Mouse (Mus musculus): ENCODE measurements around the gene Rasgef1b. TPM values are rescaled to one million over a fixed set of nuclear protein-coding genes. Genes with fewer than 3 reads are reported as not detected.

Rasgef1b gene
- total and polyA plus RNA-seq, 3 experiments, result 0.17 to 0.26 (median 0.21) TPM

DNA sequence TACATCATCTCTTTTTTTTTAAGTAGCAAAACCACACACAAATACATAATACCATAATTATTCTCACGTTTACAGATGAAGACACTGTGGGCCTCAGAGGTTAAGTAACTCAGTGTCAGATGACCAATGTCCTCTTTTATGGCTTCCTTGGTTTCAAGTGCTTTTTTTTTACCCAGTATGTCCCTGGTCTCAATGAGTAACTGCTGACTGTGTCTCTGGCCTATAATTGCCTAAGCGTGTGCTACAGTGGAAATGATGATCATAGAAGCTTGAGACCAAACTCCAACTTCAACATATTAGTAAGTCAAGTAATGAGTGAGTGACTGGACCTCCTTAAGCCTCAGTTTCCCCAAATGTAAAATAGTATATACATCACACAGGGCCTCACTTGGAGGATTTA is 347.2 kb downstream of the Rasgef1b start:
- in situ Hi-C loops (cut with MboI; ENCODE audit: low pct_ligation_motif_present, low pct_unique_long_range_greater_than_20kb, low sequenced_read_pairs) (no loop called here), dilution Hi-C loops (cut with MboI; ENCODE audit: extremely low pct_ligation_motif_present, extremely low pct_unique_long_range_greater_than_20kb, low sequenced_read_pairs) (no loop called here)
- no peak for TF ChIP-seq CHD1 (IDR thresholded peaks at IDR 0.05; ENCODE audit: low read depth, low read length)
- no peak for TF ChIP-seq CTCF (conservative IDR thresholded peaks at IDR 0.05 in 1 of 2, IDR thresholded peaks at IDR 0.05 in 1 of 2; ENCODE audit: low read depth in 2 of 2, low read length in 2 of 2)
- no peak for TF ChIP-seq ZNF384 (IDR thresholded peaks at IDR 0.05; ENCODE audit: low read depth, low read length)
- TF ChIP-seq USF1 (IDR thresholded peaks at IDR 0.05; ENCODE audit: low read depth, low read length), result no peak
- TF ChIP-seq MAFK (IDR thresholded peaks at IDR 0.05; ENCODE audit: insufficient replicate concordance, low read length), result no peak
- TF ChIP-seq RAD21 (IDR thresholded peaks at IDR 0.05; ENCODE audit: low read depth, low read length), result no peak
- TF ChIP-seq MYC (IDR thresholded peaks at IDR 0.05; ENCODE audit: low read depth, low read length), result no peak
- TF ChIP-seq POLR2A (IDR thresholded peaks at IDR 0.05; ENCODE audit: low read depth, low read length), result no peak
- TF ChIP-seq CHD2 (IDR thresholded peaks at IDR 0.05; ENCODE audit: low read length), result no peak
- TF ChIP-seq EP300 (IDR thresholded peaks at IDR 0.05; ENCODE audit: low read length), result no peak
- TF ChIP-seq IRF4 (IDR thresholded peaks at IDR 0.05; ENCODE audit: low read depth, low read length), result no peak
- TF ChIP-seq RCOR1 (conservative IDR thresholded peaks at IDR 0.05; ENCODE audit: low read depth, low read length), result no peak
- no peak for TF ChIP-seq PAX5 (IDR thresholded peaks at IDR 0.05; ENCODE audit: low read length)
- no peak for TF ChIP-seq JUND (conservative IDR thresholded peaks at IDR 0.05; ENCODE audit: low read depth, low read length)
- Histone ChIP-seq H3K27ac (ENCODE audit: insufficient read depth, low read depth) (no peak overlapping the region), H3K4me2 (ENCODE audit: insufficient read depth, low read depth, poor library complexity, severe bottlenecking) (no peak overlapping the region), H3K9ac (ENCODE audit: insufficient read depth, low read depth) (no peak overlapping the region), H3K79me2 (replicated peaks; ENCODE audit: control insufficient read depth, extremely low read depth, insufficient read depth, poor library complexity, severe bottlenecking) (no peaks in the 10 kb centered on the region), H3K27me3 (replicated peaks) (no peaks in the 10 kb centered on the region), H3K36me3 (replicated peaks in 1 of 2; ENCODE audit: control insufficient read depth in 1 of 2, insufficient read depth in 1 of 2, low read length in 1 of 2) (no peaks in the 10 kb centered on the region), H3K4me1 (ENCODE audit: control insufficient read depth in 1 of 2, insufficient read depth in 2 of 2) (peaks cover 0 to 38% of the 10 kb centered on the region in 2 experiments; a peak in 3 of 4 replicates), H3K9me3 (replicated peaks; ENCODE audit: low read length) (no peaks in the 10 kb centered on the region), H3K4me3 (replicated peaks in 1 of 3; ENCODE audit: low read depth in 2 of 3, low read length in 2 of 3, poor library complexity in 1 of 3) (no peak overlapping the region)
- DNase-seq (ENCODE audit: extremely low read depth), result no peak

- TF ChIP-seq BHLHE40 (IDR thresholded peaks at IDR 0.05; ENCODE audit: low read depth, low read length) (no peak), ZC3H11A (IDR thresholded peaks at IDR 0.05; ENCODE audit: low read depth, low read length) (no peak), POLR2AphosphoS2 (IDR thresholded peaks at IDR 0.05; ENCODE audit: low read depth, low read length) (no peak), ELF1 (IDR thresholded peaks at IDR 0.05; ENCODE audit: low read depth, low read length) (no peak), IRF4 (IDR thresholded peaks at IDR 0.05; ENCODE audit: low read depth, low read length) (no peak), UBTF (IDR thresholded peaks at IDR 0.05; ENCODE audit: low read depth, low read length) (no peak), PAX5 (IDR thresholded peaks at IDR 0.05; ENCODE audit: low read length) (no peak), RCOR1 (conservative IDR thresholded peaks at IDR 0.05; ENCODE audit: low read depth, low read length) (no peak), MAX (IDR thresholded peaks at IDR 0.05; ENCODE audit: low read length) (no peak), KAT2A (IDR thresholded peaks at IDR 0.05; ENCODE audit: insufficient replicate concordance, low read length) (no peak), SMC3 (IDR thresholded peaks at IDR 0.05; ENCODE audit: low read depth, low read length) (no peak), MEF2A (IDR thresholded peaks at IDR 0.05; ENCODE audit: borderline replicate concordance, low read depth, low read length) (no peak)
- in situ Hi-C loops (cut with MboI; ENCODE audit: low pct_ligation_motif_present, low pct_unique_long_range_greater_than_20kb, low sequenced_read_pairs), result no loop called here
- Histone ChIP-seq H3K9ac (ENCODE audit: insufficient read depth, low read depth) (no peak overlapping the region), H3K27ac (ENCODE audit: insufficient read depth, low read depth) (no peak overlapping the region), H3K9me3 (replicated peaks; ENCODE audit: low read length) (no peaks in the 10 kb centered on the region), H3K36me3 (replicated peaks in 1 of 2; ENCODE audit: control insufficient read depth in 1 of 2, insufficient read depth in 1 of 2, low read length in 1 of 2) (no peaks in the 10 kb centered on the region), H3K79me2 (replicated peaks; ENCODE audit: control insufficient read depth, extremely low read depth, insufficient read depth, poor library complexity, severe bottlenecking) (no peaks in the 10 kb centered on the region), H3K27me3 (replicated peaks) (no peaks in the 10 kb centered on the region), H3K4me3 (replicated peaks in 1 of 3; ENCODE audit: low read depth in 2 of 3, low read length in 2 of 3, poor library complexity in 1 of 3) (no peak overlapping the region), H3K4me2 (ENCODE audit: insufficient read depth, low read depth, poor library complexity, severe bottlenecking) (no peak overlapping the region), H3K4me1 (ENCODE audit: control insufficient read depth in 1 of 2, insufficient read depth in 2 of 2) (peaks cover 0 to 38% of the 10 kb centered on the region in 2 experiments; a peak in 3 of 4 replicates)
- dilution Hi-C loops (cut with MboI; ENCODE audit: extremely low pct_ligation_motif_present, extremely low pct_unique_long_range_greater_than_20kb, low sequenced_read_pairs), result no loop called here
- no peak for DNase-seq (ENCODE audit: extremely low read depth)
These were observed 348.0 kb downstream of the Rasgef1b start for GRCm38 (mm10) chr5:99380882-99381281.
